Mouse (Mus musculus): Measurements from ENCODE around the gene Cks2. TPM values are rescaled to one million over a fixed set of nuclear protein-coding genes. Genes with fewer than 3 reads are reported as not detected.

The Cks2 gene
- polyA plus RNA-seq, 1 experiment = 36.5 TPM

GRCm38 (mm10) chr13:51678687-51679086 is 33.7 kb downstream of the Cks2 start:
- Histone ChIP-seq H3K4me3 (ENCODE audit: insufficient read depth, low read depth, low read length) (no peak overlapping the region), H3K36me3 (ENCODE audit: control insufficient read depth, insufficient read depth, low read length) (peaks cover 14% of the 10 kb centered on the region; the same call in 1 of the 2 replicates), H3K27me3 (replicated peaks; ENCODE audit: control insufficient read depth, insufficient read depth, low read length) (no peaks in the 10 kb centered on the region), H3K27ac (ENCODE audit: insufficient read depth, low read depth, low read length) (no peak overlapping the region), H3K4me1 (ENCODE audit: control insufficient read depth, insufficient read depth, low read length) (no peaks in the 10 kb centered on the region)
- 94% methylated on average over 6 of the region's 6 CpGs for WGBS
- no peak for DNase-seq
- TF ChIP-seq CTCF (conservative IDR thresholded peaks at IDR 0.05; ENCODE audit: insufficient read depth, insufficient read length, low read depth, low read length) = no peak
- no peak for TF ChIP-seq POLR2A (IDR thresholded peaks at IDR 0.05; ENCODE audit: low read depth, low read length)

GRCm38 (mm10) chr13:51679332-51679731 is 34.3 kb downstream of the Cks2 start:
- TF ChIP-seq CTCF (conservative IDR thresholded peaks at IDR 0.05; ENCODE audit: insufficient read depth, insufficient read length, low read depth, low read length) (no peak), POLR2A (IDR thresholded peaks at IDR 0.05; ENCODE audit: low read depth, low read length) (no peak)
- Histone ChIP-seq H3K4me3 (ENCODE audit: insufficient read depth, low read depth, low read length) (no peak overlapping the region), H3K4me1 (ENCODE audit: control insufficient read depth, insufficient read depth, low read length) (no peaks in the 10 kb centered on the region), H3K27me3 (replicated peaks; ENCODE audit: control insufficient read depth, insufficient read depth, low read length) (no peaks in the 10 kb centered on the region), H3K36me3 (ENCODE audit: control insufficient read depth, insufficient read depth, low read length) (peaks cover 12% of the 10 kb centered on the region; the same call in 1 of the 2 replicates), H3K27ac (ENCODE audit: insufficient read depth, low read depth, low read length) (no peak overlapping the region)
- DNase-seq = no peak
- WGBS = 77% methylated on average over 4 of the region's 4 CpGs

- Histone ChIP-seq H3K36me3 (ENCODE audit: control insufficient read depth, insufficient read depth, low read length) (peaks cover 11% of the 10 kb centered on the region; the same call in 1 of the 2 replicates), H3K27me3 (replicated peaks; ENCODE audit: control insufficient read depth, insufficient read depth, low read length) (no peaks in the 10 kb centered on the region), H3K27ac (ENCODE audit: insufficient read depth, low read depth, low read length) (no peak overlapping the region), H3K4me1 (ENCODE audit: control insufficient read depth, insufficient read depth, low read length) (peaks cover 6% of the 10 kb centered on the region; the same call in 1 of the 2 replicates), H3K4me3 (ENCODE audit: insufficient read depth, low read depth, low read length) (no peak overlapping the region)
- 59% methylated on average over 5 of the region's 5 CpGs for WGBS
- no peak for DNase-seq
- TF ChIP-seq CTCF (conservative IDR thresholded peaks at IDR 0.05; ENCODE audit: insufficient read depth, insufficient read length, low read depth, low read length) (no peak), POLR2A (IDR thresholded peaks at IDR 0.05; ENCODE audit: low read depth, low read length) (no peak)
Observed at GRCm38 (mm10) chr13:51681076-51681475, 36.0 kb downstream of the Cks2 start.

- no peak for DNase-seq
- peaks cover 10% of the 10 kb centered on the region; the same call in 1 of the 2 replicates for H3K36me3 ChIP-seq (ENCODE audit: control insufficient read depth, insufficient read depth, low read length)
- H3K4me3 ChIP-seq (ENCODE audit: insufficient read depth, low read depth, low read length) = no peak overlapping the region
- no peak overlapping the region for H3K27ac ChIP-seq (ENCODE audit: insufficient read depth, low read depth, low read length)
- TF ChIP-seq CTCF (conservative IDR thresholded peaks at IDR 0.05; ENCODE audit: insufficient read depth, insufficient read length, low read depth, low read length) = no peak
- TF ChIP-seq POLR2A (IDR thresholded peaks at IDR 0.05; ENCODE audit: low read depth, low read length) = no peak
- 93% methylated on average over 8 of the region's 8 CpGs for WGBS
- H3K27me3 ChIP-seq (replicated peaks; ENCODE audit: control insufficient read depth, insufficient read depth, low read length) = no peaks in the 10 kb centered on the region
- peaks cover 7% of the 10 kb centered on the region; the same call in 1 of the 2 replicates for H3K4me1 ChIP-seq (ENCODE audit: control insufficient read depth, insufficient read depth, low read length)
Observed at GRCm38 (mm10) chr13:51681634-51682033, 36.6 kb downstream of the Cks2 start.

GRCm38 (mm10) chr13:51685290-51685966 is 40.4 kb downstream of the Cks2 start:
- H3K27me3 ChIP-seq (replicated peaks; ENCODE audit: control insufficient read depth, insufficient read depth, low read length) = no peaks in the 10 kb centered on the region
- TF ChIP-seq CTCF (conservative IDR thresholded peaks at IDR 0.05; ENCODE audit: insufficient read depth, insufficient read length, low read depth, low read length) (no peak), POLR2A (IDR thresholded peaks at IDR 0.05; ENCODE audit: low read depth, low read length) (no peak)
- WGBS = 52% methylated on average over 7 of the region's 7 CpGs
- H3K27ac ChIP-seq (ENCODE audit: insufficient read depth, low read depth, low read length) = 0 out of 2 replicates have a peak overlapping the region, but pooled peaks have one; percentile 1
- H3K4me3 ChIP-seq (ENCODE audit: insufficient read depth, low read depth, low read length) = no peak overlapping the region
- peaks cover 7% of the 10 kb centered on the region; the same call in 1 of the 2 replicates for H3K4me1 ChIP-seq (ENCODE audit: control insufficient read depth, insufficient read depth, low read length)
- H3K36me3 ChIP-seq (ENCODE audit: control insufficient read depth, insufficient read depth, low read length) = peaks cover 5% of the 10 kb centered on the region; the same call in 1 of the 2 replicates
- peak; percentile 85 for DNase-seq

GRCm38 (mm10) chr13:51686966-51687365 is 41.9 kb downstream of the Cks2 start:
- no peak overlapping the region for H3K4me3 ChIP-seq (ENCODE audit: insufficient read depth, low read depth, low read length)
- no peaks in the 10 kb centered on the region for H3K27me3 ChIP-seq (replicated peaks; ENCODE audit: control insufficient read depth, insufficient read depth, low read length)
- peaks cover 7% of the 10 kb centered on the region; the same call in 1 of the 2 replicates for H3K4me1 ChIP-seq (ENCODE audit: control insufficient read depth, insufficient read depth, low read length)
- peaks cover 1% of the 10 kb centered on the region; the same call in 1 of the 2 replicates for H3K36me3 ChIP-seq (ENCODE audit: control insufficient read depth, insufficient read depth, low read length)
- no peak overlapping the region for H3K27ac ChIP-seq (ENCODE audit: insufficient read depth, low read depth, low read length)
- no peak for DNase-seq
- no peak for TF ChIP-seq CTCF (conservative IDR thresholded peaks at IDR 0.05; ENCODE audit: insufficient read depth, insufficient read length, low read depth, low read length)
- TF ChIP-seq POLR2A (IDR thresholded peaks at IDR 0.05; ENCODE audit: low read depth, low read length) = no peak
- WGBS = 93% methylated on average over 5 of the region's 5 CpGs

- Histone ChIP-seq H3K27me3 (replicated peaks; ENCODE audit: control insufficient read depth, insufficient read depth, low read length) (no peaks in the 10 kb centered on the region), H3K36me3 (ENCODE audit: control insufficient read depth, insufficient read depth, low read length) (0 out of 2 replicates have a peak, but pooled peaks cover 1% of the 10 kb centered on the region), H3K4me3 (ENCODE audit: insufficient read depth, low read depth, low read length) (no peak overlapping the region), H3K4me1 (ENCODE audit: control insufficient read depth, insufficient read depth, low read length) (peaks cover 7% of the 10 kb centered on the region; the same call in 1 of the 2 replicates), H3K27ac (ENCODE audit: insufficient read depth, low read depth, low read length) (no peak overlapping the region)
- TF ChIP-seq POLR2A (IDR thresholded peaks at IDR 0.05; ENCODE audit: low read depth, low read length) (no peak), CTCF (conservative IDR thresholded peaks at IDR 0.05; ENCODE audit: insufficient read depth, insufficient read length, low read depth, low read length) (no peak)
- DNase-seq = no peak
- 62% methylated on average over 3 of the region's 3 CpGs for WGBS
Observed at GRCm38 (mm10) chr13:51688688-51689087, 43.7 kb downstream of the Cks2 start.

All from kidney, adult 2 months (tissue).